Mouse (Mus musculus) liver, embryonic 16.5 days (tissue): ENCODE results near the gene Ccdc13. TPM values are rescaled to one million over a fixed set of nuclear protein-coding genes. Genes with fewer than 3 reads are reported as not detected.

Experiments used
- ATAC-seq: fragments of 200-750 bp; cut with Nextera tagmentation; 2 replicates; pipeline ENCODE4 v1.8.0; 2017; ENCODE audit warnings: low read depth, mild to moderate bottlenecking, moderate number of reproducible peaks, moderate library complexity
- H3K27ac ChIP-seq: fragments of 300-500 bp; sonication (generic); 2 replicates; pipeline ENCODE4 v1.5.1; 2014; ENCODE audit warnings: mild to moderate bottlenecking, low read length
- H3K27me3 ChIP-seq: fragments of 300-500 bp; sonication (generic); 2 replicates; pipeline ENCODE4 v1.6.1; 2014; ENCODE audit warnings: low read depth, low read length, mixed read lengths; ENCODE audit not compliant: control insufficient read depth, insufficient read depth
- H3K36me3 ChIP-seq: fragments of 300-500 bp; sonication (generic); 2 replicates; pipeline ENCODE4 v1.6.1; 2014; ENCODE audit warnings: mild to moderate bottlenecking; ENCODE audit not compliant: control insufficient read depth, insufficient read depth
- H3K4me1 ChIP-seq: fragments of 300-500 bp; sonication (generic); 2 replicates; pipeline ENCODE4 v1.6.1; 2014; ENCODE audit warnings: low read depth, low read length, mixed read lengths; ENCODE audit not compliant: control insufficient read depth
- H3K4me2 ChIP-seq: fragments of 300-500 bp; sonication (generic); 2 replicates; pipeline ENCODE4 v1.6.1; 2014; ENCODE audit warnings: low read depth, low read length, mixed read lengths
- H3K4me3 ChIP-seq: fragments of 300-500 bp; sonication (generic); 2 replicates; pipeline ENCODE4 v1.5.1; 2014; ENCODE audit warnings: low read depth, mild to moderate bottlenecking, low read length
- H3K9ac ChIP-seq: fragments of 300-500 bp; sonication (generic); 2 replicates; pipeline ENCODE4 v1.6.1; 2014; ENCODE audit warnings: low read depth, low read length
- H3K9me3 ChIP-seq: fragments of 300-500 bp; sonication (generic); replicated peaks from 2 replicates; pipeline ENCODE4 v1.6.1; 2016; ENCODE audit warnings: low read length; ENCODE audit not compliant: control insufficient read depth
- WGBS: fragments of 180-500 bp; shearing (Covaris S2); extraction: QIAGEN DNeasy Blood & Tissue Kit; methylation state at CpG from one replicate; pipeline ENCODE4 v1.1.7; 2014; ENCODE audit not compliant: insufficient replicate concordance; 5-methylcytosine and 5-hydroxymethylcytosine counted together
- polyA plus RNA-seq: library from polyadenylated mRNA; unstranded; fragments of >200 nt; fragmentation: Nextera tagmentation; extraction: Ambion mirVana; gene quantifications from 2 replicates; pipeline ENCODE4 v1.2.1, GENCODE M21; 2015

Ccdc13 gene
- polyA plus RNA-seq: 0.07 TPM in 1 of 2 replicates, not detected in the other

- peak within 1 kb of the TSS; percentile 60 for H3K4me2 ChIP-seq
- ATAC-seq: peak; percentile 24; the same call in 1 of the 2 replicates
- no peaks in the 10 kb centered on the region for H3K36me3 ChIP-seq
- no peaks in the 10 kb centered on the region for H3K4me1 ChIP-seq
- H3K9me3 ChIP-seq: no peaks in the 10 kb centered on the region
- H3K9ac ChIP-seq: peak within 1 kb of the TSS; percentile 7; the same call in 1 of the 2 replicates
- H3K27ac ChIP-seq: no peak within 1 kb of the TSS
- peak within 1 kb of the TSS; percentile 44 for H3K4me3 ChIP-seq
- 5% methylated on average over 61 of the region's 61 CpGs for WGBS
- peaks cover 8% of the 10 kb centered on the region for H3K27me3 ChIP-seq
These were observed at the start of gene Ccdc13 for GRCm38 (mm10) chr9:121838829-121839621. Gene Ccdc13, minus strand, starts transcription at chr9:121839461.

- no peak overlapping the region for H3K4me3 ChIP-seq
- H3K4me2 ChIP-seq: no peak overlapping the region
- peaks cover 2% of the 10 kb centered on the region; the same call in 1 of the 2 replicates for H3K4me1 ChIP-seq
- peak; percentile 47 for ATAC-seq
- H3K9ac ChIP-seq: no peak overlapping the region
- 0 out of 2 replicates have a peak overlapping the region, but pooled peaks have one; percentile 14 for H3K27ac ChIP-seq
- no peaks in the 10 kb centered on the region for H3K27me3 ChIP-seq
- H3K9me3 ChIP-seq: no peaks in the 10 kb centered on the region
- WGBS: 10% methylated on average over 7 of the region's 7 CpGs
- H3K36me3 ChIP-seq: no peaks in the 10 kb centered on the region
These were observed 42.8 kb upstream of the Ccdc13 start for GRCm38 (mm10) chr9:121882015-121882457.

GRCm38 (mm10) chr9:121881301-121881700, 42.0 kb upstream of the Ccdc13 start:
- WGBS: 53% methylated on average over 6 of the region's 6 CpGs
- H3K27me3 ChIP-seq: no peaks in the 10 kb centered on the region
- no peak for ATAC-seq
- no peaks in the 10 kb centered on the region for H3K9me3 ChIP-seq
- no peaks in the 10 kb centered on the region for H3K36me3 ChIP-seq
- H3K4me3 ChIP-seq: no peak overlapping the region
- H3K27ac ChIP-seq: no peak overlapping the region
- H3K4me2 ChIP-seq: no peak overlapping the region; the same call in 1 of the 2 replicates
- H3K9ac ChIP-seq: no peak overlapping the region
- H3K4me1 ChIP-seq: peaks cover 2% of the 10 kb centered on the region; the same call in 1 of the 2 replicates

- Histone ChIP-seq H3K4me1 (peaks cover 2% of the 10 kb centered on the region; the same call in 1 of the 2 replicates), H3K9me3 (no peaks in the 10 kb centered on the region), H3K4me3 (no peak overlapping the region), H3K27me3 (no peaks in the 10 kb centered on the region), H3K36me3 (no peaks in the 10 kb centered on the region), H3K27ac (no peak overlapping the region), H3K9ac (no peak overlapping the region), H3K4me2 (peak overlapping the region; percentile 23)
- peak; percentile 32; the same call in 1 of the 2 replicates for ATAC-seq
- 15% methylated on average over 14 of the region's 14 CpGs for WGBS
These were observed 41.6 kb upstream of the Ccdc13 start for GRCm38 (mm10) chr9:121880840-121881239.

- no peaks in the 10 kb centered on the region for H3K27me3 ChIP-seq
- H3K36me3 ChIP-seq: no peaks in the 10 kb centered on the region
- peaks cover 2% of the 10 kb centered on the region; the same call in 1 of the 2 replicates for H3K4me1 ChIP-seq
- H3K9me3 ChIP-seq: no peaks in the 10 kb centered on the region
- H3K4me3 ChIP-seq: no peak overlapping the region
- no peak overlapping the region for H3K4me2 ChIP-seq
- no peak overlapping the region for H3K27ac ChIP-seq
- no peak for ATAC-seq
- 12% methylated on average over 3 of the region's 3 CpGs for WGBS
- H3K9ac ChIP-seq: no peak overlapping the region
These were observed 37.9 kb upstream of the Ccdc13 start for GRCm38 (mm10) chr9:121877052-121877740.

- ATAC-seq: 0 out of 2 replicates have a peak, but pooled peaks have one; percentile 27
These were observed 34.3 kb upstream of the Ccdc13 start for GRCm38 (mm10) chr9:121873578-121873977.

GRCm38 (mm10) chr9:121872062-121872683, 32.9 kb upstream of the Ccdc13 start:
- H3K4me3 ChIP-seq: no peak overlapping the region
- H3K36me3 ChIP-seq: no peaks in the 10 kb centered on the region
- no peak overlapping the region for H3K9ac ChIP-seq
- no peaks in the 10 kb centered on the region for H3K27me3 ChIP-seq
- no peak overlapping the region for H3K4me2 ChIP-seq
- no peak overlapping the region for H3K27ac ChIP-seq
- no peaks in the 10 kb centered on the region for H3K9me3 ChIP-seq
- ATAC-seq: no peak
- no peaks in the 10 kb centered on the region for H3K4me1 ChIP-seq
- WGBS: 57% methylated on average over 2 of the region's 2 CpGs

More at GRCm38 (mm10) chr9:121873578-121873977, 34.3 kb upstream of the Ccdc13 start:
- no peaks in the 10 kb centered on the region for H3K9me3 ChIP-seq
- H3K27ac ChIP-seq: no peak overlapping the region
- H3K36me3 ChIP-seq: no peaks in the 10 kb centered on the region
- no peaks in the 10 kb centered on the region for H3K27me3 ChIP-seq
- H3K4me3 ChIP-seq: no peak overlapping the region
- H3K9ac ChIP-seq: no peak overlapping the region
- H3K4me2 ChIP-seq: no peak overlapping the region
- no peaks in the 10 kb centered on the region for H3K4me1 ChIP-seq

GRCm38 (mm10) chr9:121869973-121870515, 30.8 kb upstream of the Ccdc13 start:
- no peaks in the 10 kb centered on the region for H3K36me3 ChIP-seq
- no peak overlapping the region for H3K9ac ChIP-seq
- H3K27ac ChIP-seq: no peak overlapping the region
- H3K4me1 ChIP-seq: no peaks in the 10 kb centered on the region
- 39% methylated on average over 4 of the region's 4 CpGs for WGBS
- no peak for ATAC-seq
- no peak overlapping the region for H3K4me3 ChIP-seq
- no peak overlapping the region for H3K4me2 ChIP-seq
- no peaks in the 10 kb centered on the region for H3K27me3 ChIP-seq
- no peaks in the 10 kb centered on the region for H3K9me3 ChIP-seq
